Mouse (Mus musculus): ENCODE data around the gene Stpg2. TPM values are rescaled to one million over a fixed set of nuclear protein-coding genes. Genes with fewer than 3 reads are reported as not detected.
A peak's percentile ranks its signal among the peaks of the same experiment; 100 is the strongest.
"Not testable (repeated sequence)": the region's sequence is repeated elsewhere in the genome, so short reads cannot be mapped to it uniquely, and the experiment has no call there.

The Stpg2 gene
- polyA plus RNA-seq, 1 experiment = 0.03 TPM

- WGBS = 58% methylated on average over 3 of the region's 3 CpGs
- Histone ChIP-seq H3K27me3 (ENCODE audit: control insufficient read depth, insufficient read depth, low read length) (no peaks in the 10 kb centered on the region), H3K4me1 (ENCODE audit: control insufficient read depth, insufficient read depth, low read length) (no peaks in the 10 kb centered on the region), H3K27ac (ENCODE audit: insufficient read depth, low read length) (no peak overlapping the region), H3K4me3 (replicated peaks; ENCODE audit: insufficient read depth, low read depth, low read length) (no peak overlapping the region)
- no peak for DNase-seq
- no peak for TF ChIP-seq POLR2A (IDR thresholded peaks at IDR 0.05; ENCODE audit: borderline replicate concordance, insufficient read depth, low read length)
- no peak for TF ChIP-seq CTCF (IDR thresholded peaks at IDR 0.05; ENCODE audit: borderline replicate concordance, insufficient read depth, low read depth, low read length)
These were observed 7.1 kb upstream of the Stpg2 start for GRCm38 (mm10) chr3:139198412-139198811.

GRCm38 (mm10) chr3:139200324-139200723 is 5.2 kb upstream of the Stpg2 start:
- H3K4me3 ChIP-seq (replicated peaks; ENCODE audit: insufficient read depth, low read depth, low read length) = no peak overlapping the region
- no peak for DNase-seq
- no peak overlapping the region for H3K27ac ChIP-seq (ENCODE audit: insufficient read depth, low read length)
- no peaks in the 10 kb centered on the region for H3K4me1 ChIP-seq (ENCODE audit: control insufficient read depth, insufficient read depth, low read length)
- 64% methylated on average over 3 of the region's 3 CpGs for WGBS
- no peak for TF ChIP-seq POLR2A (IDR thresholded peaks at IDR 0.05; ENCODE audit: borderline replicate concordance, insufficient read depth, low read length)
- no peak for TF ChIP-seq CTCF (IDR thresholded peaks at IDR 0.05; ENCODE audit: borderline replicate concordance, insufficient read depth, low read depth, low read length)
- H3K27me3 ChIP-seq (ENCODE audit: control insufficient read depth, insufficient read depth, low read length) = no peaks in the 10 kb centered on the region

GRCm38 (mm10) chr3:139216945-139217344 is 11.5 kb downstream of the Stpg2 start:
- no peak for DNase-seq
- WGBS = 60% methylated on average over 9 of the region's 9 CpGs
- H3K4me1 ChIP-seq (ENCODE audit: control insufficient read depth, insufficient read depth, low read length) = no peaks in the 10 kb centered on the region
- H3K27ac ChIP-seq (ENCODE audit: insufficient read depth, low read length) = no peak overlapping the region
- TF ChIP-seq POLR2A (IDR thresholded peaks at IDR 0.05; ENCODE audit: borderline replicate concordance, insufficient read depth, low read length) = no peak
- TF ChIP-seq CTCF (IDR thresholded peaks at IDR 0.05; ENCODE audit: borderline replicate concordance, insufficient read depth, low read depth, low read length) = no peak
- no peak overlapping the region for H3K4me3 ChIP-seq (replicated peaks; ENCODE audit: insufficient read depth, low read depth, low read length)
- no peaks in the 10 kb centered on the region for H3K27me3 ChIP-seq (ENCODE audit: control insufficient read depth, insufficient read depth, low read length)

GRCm38 (mm10) chr3:139225123-139225522 is 19.6 kb downstream of the Stpg2 start:
- no peaks in the 10 kb centered on the region for H3K4me1 ChIP-seq (ENCODE audit: control insufficient read depth, insufficient read depth, low read length)
- no peak for TF ChIP-seq CTCF (IDR thresholded peaks at IDR 0.05; ENCODE audit: borderline replicate concordance, insufficient read depth, low read depth, low read length)
- no peaks in the 10 kb centered on the region for H3K27me3 ChIP-seq (ENCODE audit: control insufficient read depth, insufficient read depth, low read length)
- no peak for DNase-seq
- 27% methylated on average over 3 of the region's 3 CpGs for whole genome bisulfite sequencing
- H3K27ac ChIP-seq (ENCODE audit: insufficient read depth, low read length) = no peak overlapping the region
- H3K4me3 ChIP-seq (replicated peaks; ENCODE audit: insufficient read depth, low read depth, low read length) = no peak overlapping the region

- Histone ChIP-seq H3K4me1 (ENCODE audit: control insufficient read depth, insufficient read depth, low read length) (no peaks in the 10 kb centered on the region), H3K27me3 (ENCODE audit: control insufficient read depth, insufficient read depth, low read length) (no peaks in the 10 kb centered on the region), H3K27ac (ENCODE audit: insufficient read depth, low read length) (no peak overlapping the region), H3K4me3 (replicated peaks; ENCODE audit: insufficient read depth, low read depth, low read length) (no peak overlapping the region)
- no peak for DNase-seq
- no peak for TF ChIP-seq POLR2A (IDR thresholded peaks at IDR 0.05; ENCODE audit: borderline replicate concordance, insufficient read depth, low read length)
- TF ChIP-seq CTCF (IDR thresholded peaks at IDR 0.05; ENCODE audit: borderline replicate concordance, insufficient read depth, low read depth, low read length) = no peak
- 54% methylated on average over 4 of the region's 4 CpGs for WGBS
These were observed 21.3 kb downstream of the Stpg2 start for GRCm38 (mm10) chr3:139226811-139227210.

- no peak overlapping the region for H3K27ac ChIP-seq (ENCODE audit: insufficient read depth, low read length)
- TF ChIP-seq POLR2A (IDR thresholded peaks at IDR 0.05; ENCODE audit: borderline replicate concordance, insufficient read depth, low read length) = no peak
- no peaks in the 10 kb centered on the region for H3K4me1 ChIP-seq (ENCODE audit: control insufficient read depth, insufficient read depth, low read length)
- H3K4me3 ChIP-seq (replicated peaks; ENCODE audit: insufficient read depth, low read depth, low read length) = no peak overlapping the region
- 77% methylated on average over 2 of the region's 2 CpGs for WGBS
- no peak for DNase-seq
- H3K27me3 ChIP-seq (ENCODE audit: control insufficient read depth, insufficient read depth, low read length) = no peaks in the 10 kb centered on the region
These were observed 39.7 kb downstream of the Stpg2 start for GRCm38 (mm10) chr3:139245219-139245618.

- Histone ChIP-seq H3K27ac (ENCODE audit: insufficient read depth, low read length) (no peak overlapping the region), H3K27me3 (ENCODE audit: control insufficient read depth, insufficient read depth, low read length) (no peaks in the 10 kb centered on the region), H3K4me3 (replicated peaks; ENCODE audit: insufficient read depth, low read depth, low read length) (no peak overlapping the region), H3K4me1 (ENCODE audit: control insufficient read depth, insufficient read depth, low read length) (no peaks in the 10 kb centered on the region)
- TF ChIP-seq CTCF (IDR thresholded peaks at IDR 0.05; ENCODE audit: borderline replicate concordance, insufficient read depth, low read depth, low read length) (no peak), POLR2A (IDR thresholded peaks at IDR 0.05; ENCODE audit: borderline replicate concordance, insufficient read depth, low read length) (no peak)
- no peak for DNase-seq
- 50% methylated on average over 4 of the region's 4 CpGs for WGBS
These were observed 41.0 kb downstream of the Stpg2 start for GRCm38 (mm10) chr3:139246508-139246907.

GRCm38 (mm10) chr3:139262359-139262758 is 56.9 kb downstream of the Stpg2 start:
- not testable (repeated sequence) for H3K4me3 ChIP-seq (replicated peaks; ENCODE audit: insufficient read depth, low read depth, low read length); H3K27me3 ChIP-seq (ENCODE audit: control insufficient read depth, insufficient read depth, low read length); DNase-seq; H3K4me1 ChIP-seq (ENCODE audit: control insufficient read depth, insufficient read depth, low read length); H3K27ac ChIP-seq (ENCODE audit: insufficient read depth, low read length)
- WGBS = 92% methylated on average over 4 of the region's 4 CpGs

GRCm38 (mm10) chr3:139297909-139298308 is 92.4 kb downstream of the Stpg2 start:
- Histone ChIP-seq H3K4me3 (replicated peaks; ENCODE audit: insufficient read depth, low read depth, low read length) (no peak overlapping the region), H3K4me1 (ENCODE audit: control insufficient read depth, insufficient read depth, low read length) (no peaks in the 10 kb centered on the region), H3K27me3 (ENCODE audit: control insufficient read depth, insufficient read depth, low read length) (no peaks in the 10 kb centered on the region), H3K27ac (ENCODE audit: insufficient read depth, low read length) (no peak overlapping the region)
- TF ChIP-seq CTCF (IDR thresholded peaks at IDR 0.05; ENCODE audit: borderline replicate concordance, insufficient read depth, low read depth, low read length) (no peak), POLR2A (IDR thresholded peaks at IDR 0.05; ENCODE audit: borderline replicate concordance, insufficient read depth, low read length) (no peak)
- DNase-seq = peak in 1 of 2 experiments; percentile 17
